In the genomic region with DNA sequence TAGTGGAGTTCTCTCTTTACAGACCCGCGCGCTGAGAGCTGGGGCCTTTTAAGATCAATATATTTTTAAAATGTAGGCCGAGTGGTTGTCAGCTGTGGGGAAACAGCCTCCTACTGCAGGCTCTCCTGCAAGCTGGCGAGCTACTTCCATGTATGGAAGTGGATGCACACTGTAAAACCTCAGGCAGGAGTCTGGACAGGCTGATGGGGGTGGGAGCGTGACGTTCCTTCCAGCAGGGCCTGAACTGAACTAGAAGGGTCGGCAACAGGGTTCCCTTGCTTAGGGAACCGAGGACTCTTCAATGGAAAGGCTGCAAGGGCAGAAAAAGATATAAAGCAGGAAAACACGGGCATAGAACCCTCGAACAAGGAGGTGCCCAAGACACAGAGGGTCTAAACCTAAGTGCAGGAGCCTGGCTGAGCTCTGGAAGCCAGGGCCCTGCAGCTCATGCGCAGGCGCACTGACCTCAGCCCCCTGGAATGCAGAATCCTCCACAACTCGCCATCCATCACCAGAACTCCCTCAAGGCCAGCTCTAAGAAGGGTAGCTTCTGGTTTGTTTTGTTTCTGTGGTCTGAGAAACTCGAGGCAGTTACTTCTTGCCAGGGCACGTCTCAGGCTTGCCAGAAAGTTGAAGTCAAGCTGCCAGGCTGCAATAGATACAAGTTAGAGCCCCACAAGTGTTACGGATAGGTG, we compare ENCODE assay signal across 8 mouse cellular contexts. TPM values are rescaled to one million over a fixed set of nuclear protein-coding genes. Genes with fewer than 3 reads are reported as not detected.
A peak's percentile ranks its signal among the peaks of the same experiment; 100 is the strongest.
DNase-seq lines count a peak whose midpoint lies in the region; ATAC-seq lines count a peak whose summit lies in the region.

No protein-coding gene starts in this region.

- no peaks in the 10 kb centered on the region for H3K36me3 ChIP-seq in heart, embryonic 11.5 days (ENCODE audit: control insufficient read depth, insufficient read depth, low read length)
- no peaks in the 10 kb centered on the region for H3K36me3 ChIP-seq in kidney, embryonic 14.5 days (ENCODE audit: control insufficient read depth, insufficient read depth, low read length)

- 27% methylated on average over 17 of the region's 17 CpGs for WGBS in heart, embryonic 11.5 days (ENCODE audit: insufficient replicate concordance)
- WGBS in kidney, embryonic 14.5 days = 23% methylated on average over 17 of the region's 17 CpGs

- peak; percentile 96 for DNase-seq in NIH3T3 (ENCODE audit: low read depth)
- peak; percentile 87 for DNase-seq in embryo, embryonic 10 days (ENCODE audit: low spot score)
- peak; percentile 80 to 91 for DNase-seq in lung, postnatal 4 days
- peak; percentile 71 for DNase-seq in urinary bladder, postnatal 25 days (ENCODE audit: low spot score)
- no peak for DNase-seq in layer of hippocampus, adult 9-10 months (ENCODE audit: low spot score)

- H3K9me3 ChIP-seq in heart, embryonic 11.5 days (replicated peaks; ENCODE audit: control insufficient read depth, low read length) = no peaks in the 10 kb centered on the region
- no peaks in the 10 kb centered on the region for H3K9me3 ChIP-seq in kidney, embryonic 14.5 days (ENCODE audit: control insufficient read depth, low read length)

- H3K9ac ChIP-seq in heart, embryonic 11.5 days (ENCODE audit: low read depth, low read length) = peak overlapping the region; percentile 50; the same call in 1 of the 2 replicates
- H3K9ac ChIP-seq in kidney, embryonic 14.5 days (ENCODE audit: low read depth, low read length) = no peak overlapping the region

- H3K27ac ChIP-seq in heart, embryonic 11.5 days (ENCODE audit: low read depth, low read length) = peak overlapping the region; percentile 94
- H3K27ac ChIP-seq in kidney, embryonic 14.5 days (ENCODE audit: low read depth, low read length) = peak overlapping the region; percentile 89

- H3K27me3 ChIP-seq in heart, embryonic 11.5 days (ENCODE audit: control insufficient read depth, insufficient read depth, low read length) = no peaks in the 10 kb centered on the region
- no peaks in the 10 kb centered on the region for H3K27me3 ChIP-seq in kidney, embryonic 14.5 days (ENCODE audit: control insufficient read depth, insufficient read depth, low read length)

- peak; percentile 72; the same call in 1 of the 2 replicates for ATAC-seq in heart, embryonic 11.5 days (replicated peaks; ENCODE audit: insufficient number of reproducible peaks, low FRiP score, low TSS enrichment)
- ATAC-seq in kidney, embryonic 14.5 days (ENCODE audit: low FRiP score, low TSS enrichment) = peak; percentile 93
- ATAC-seq in megakaryocyte, adult 5-6 weeks (ENCODE audit: poor library complexity, severe bottlenecking) = no peak

- peak overlapping the region; percentile 24 for H3K4me2 ChIP-seq in heart, embryonic 11.5 days
- peak overlapping the region; percentile 19; the same call in 1 of the 2 replicates for H3K4me2 ChIP-seq in kidney, embryonic 14.5 days (replicated peaks; ENCODE audit: low read depth, low read length)

- peaks cover 47% of the 10 kb centered on the region for H3K4me1 ChIP-seq in heart, embryonic 11.5 days (ENCODE audit: control insufficient read depth, insufficient read depth, low read length)
- peaks cover 37% of the 10 kb centered on the region for H3K4me1 ChIP-seq in kidney, embryonic 14.5 days (ENCODE audit: control insufficient read depth, insufficient read depth, low read length)

- H3K4me3 ChIP-seq in heart, embryonic 11.5 days (ENCODE audit: low read depth, low read length) = 0 out of 2 replicates have a peak overlapping the region, but pooled peaks have one; percentile 1
- no peak overlapping the region for H3K4me3 ChIP-seq in kidney, embryonic 14.5 days (ENCODE audit: low read length)

RNA-seq across cellular contexts. Expression of a gene that starts 24.3 kb away (rescaled TPM):
- 21.6 and 24.8 TPM in 2 replicates for polyA plus RNA-seq in heart, embryonic 11.5 days (2014; fragmentation: Nextera tagmentation; extraction: Ambion mirVana)
- 29.3 and 38.0 TPM in 2 replicates for polyA plus RNA-seq in kidney, embryonic 14.5 days (2014; fragmentation: Nextera tagmentation; extraction: Ambion mirVana)
- 9.4 and 15.1 TPM in 2 replicates for total RNA-seq in megakaryocyte, adult 5-6 weeks (2015)
- 8.7 and 12.3 TPM in 2 replicates for total RNA-seq in megakaryocyte, adult 5-6 weeks (2017)

RNA-seq across cellular contexts. Expression of a gene that starts 32.1 kb away (rescaled TPM):
- polyA plus RNA-seq in heart, embryonic 11.5 days (2014; fragmentation: Nextera tagmentation; extraction: Ambion mirVana) = 108 and 110 TPM in 2 replicates
- 113 and 139 TPM in 2 replicates for polyA plus RNA-seq in kidney, embryonic 14.5 days (2014; fragmentation: Nextera tagmentation; extraction: Ambion mirVana)
- total RNA-seq in megakaryocyte, adult 5-6 weeks (2015) = 10.5 and 11.0 TPM in 2 replicates
- total RNA-seq in megakaryocyte, adult 5-6 weeks (2017) = 6.5 and 10.3 TPM in 2 replicates
